Mouse (Mus musculus) mouse embryonic stem cell (cell line): ENCODE measurements around the gene Lrig2.
"Not testable (repeated sequence)": the region's sequence is repeated elsewhere in the genome, so short reads cannot be mapped to it uniquely, and the experiment has no call there.

Experiments used
- in situ Hi-C, 2 experiments: fragments of 300-500 bp; cut with MboI; formaldehyde crosslinking; loops; 1 replicate in 1 of 2; 3 replicates in 1 of 2; pipeline ENCODE4 v1.14.3; 2019 to 2020; ENCODE audit warnings: low sequenced_read_pairs in 2 of 2, low pct_unique_long_range_greater_than_20kb in 1 of 2, mixed read lengths in 1 of 2; ENCODE audit not compliant: unreplicated experiment in 1 of 2

Gene Lrig2

DNA sequence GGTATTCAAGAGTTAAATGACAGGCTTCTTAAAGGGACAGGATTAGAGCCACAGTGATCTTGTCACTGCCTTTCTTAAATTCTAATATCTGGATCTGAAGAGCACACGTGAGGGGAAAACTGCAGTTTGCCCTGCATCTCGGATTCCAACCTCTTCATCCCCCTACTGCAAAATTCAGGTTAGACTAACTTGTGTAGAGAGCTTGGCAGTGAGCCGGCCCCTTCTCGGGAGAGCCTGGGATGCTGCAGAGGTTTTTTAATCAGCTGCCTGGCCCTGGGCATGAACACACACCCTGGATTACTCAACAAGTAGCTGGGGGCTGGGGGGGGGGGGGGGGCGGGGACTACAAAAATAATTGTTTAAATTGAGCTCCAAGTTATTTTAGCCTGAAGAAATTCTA is 69.4 kb downstream of the Lrig2 start:
- in situ Hi-C loops = loop anchor here in 1 of 2 experiments (10.0 kb wide), 1 partner anchor 428 kb away; no protein-coding TSS in a partner anchor

DNA sequence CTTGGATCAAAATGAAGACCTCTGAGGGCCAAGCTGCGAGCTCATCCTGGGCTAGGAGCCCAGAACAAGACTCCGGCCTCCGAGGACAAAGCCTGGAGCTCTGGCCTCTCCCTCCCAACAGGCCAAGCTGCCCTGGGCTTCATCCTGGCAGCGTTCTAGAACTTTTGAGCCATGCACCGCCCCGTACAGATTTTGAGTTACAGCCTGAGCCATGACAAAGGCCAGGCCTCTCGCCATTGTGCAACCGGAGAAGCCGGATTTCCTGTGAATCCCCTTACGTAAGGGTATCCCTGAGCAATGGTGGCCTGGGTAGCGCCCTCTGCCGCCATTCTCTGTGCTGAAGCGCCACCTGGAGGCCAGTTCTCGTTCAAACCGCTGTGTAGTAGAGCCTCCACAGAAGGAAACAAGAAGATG is 69.8 kb downstream of the Lrig2 start:
- in situ Hi-C loops = loop anchor here in 1 of 2 experiments (10.0 kb wide), 1 partner anchor 427 kb away; no protein-coding TSS in a partner anchor

DNA sequence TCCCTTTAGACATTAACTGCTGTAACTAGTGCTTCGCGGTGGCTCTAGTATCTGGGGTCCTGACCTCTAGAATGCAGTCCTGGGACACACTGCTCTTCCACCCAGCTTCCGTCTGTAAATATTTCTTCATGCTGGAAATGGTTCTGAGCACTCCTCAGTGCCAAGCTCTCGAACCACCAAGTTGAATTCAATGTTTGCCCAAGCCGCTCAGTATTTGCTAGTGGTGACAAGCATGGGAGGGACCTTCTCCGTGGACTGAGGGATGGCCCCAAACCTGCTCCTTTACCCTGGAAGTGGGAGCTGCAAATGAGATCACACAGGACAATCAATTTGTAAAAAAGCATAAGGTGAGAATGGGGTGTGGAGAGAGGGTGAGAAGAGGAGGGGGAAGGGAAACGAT is 70.3 kb downstream of the Lrig2 start:
- in situ Hi-C loops = loop anchor here in 1 of 2 experiments (10.0 kb wide), 1 partner anchor 427 kb away; no protein-coding TSS in a partner anchor

DNA sequence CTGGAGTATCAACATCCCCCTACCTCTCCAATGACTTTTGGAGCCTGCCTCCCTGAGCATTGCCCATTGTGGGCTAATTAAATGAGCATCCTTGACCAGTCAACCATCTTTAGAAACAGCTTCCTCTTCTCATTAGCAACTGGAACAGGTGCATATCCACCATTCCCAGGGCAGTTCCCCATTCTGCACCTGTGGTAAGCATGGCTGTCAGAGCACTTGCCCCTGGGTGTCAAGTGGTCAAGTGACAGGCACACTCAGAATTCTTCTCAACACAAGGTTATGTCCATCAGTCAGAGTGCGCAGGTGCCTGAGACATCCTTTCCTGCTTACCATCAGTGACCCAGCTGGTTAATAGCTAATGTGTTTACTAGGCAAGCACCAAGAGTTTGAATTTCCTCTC is 72.9 kb downstream of the Lrig2 start:
- in situ Hi-C loops = no loop called here

DNA sequence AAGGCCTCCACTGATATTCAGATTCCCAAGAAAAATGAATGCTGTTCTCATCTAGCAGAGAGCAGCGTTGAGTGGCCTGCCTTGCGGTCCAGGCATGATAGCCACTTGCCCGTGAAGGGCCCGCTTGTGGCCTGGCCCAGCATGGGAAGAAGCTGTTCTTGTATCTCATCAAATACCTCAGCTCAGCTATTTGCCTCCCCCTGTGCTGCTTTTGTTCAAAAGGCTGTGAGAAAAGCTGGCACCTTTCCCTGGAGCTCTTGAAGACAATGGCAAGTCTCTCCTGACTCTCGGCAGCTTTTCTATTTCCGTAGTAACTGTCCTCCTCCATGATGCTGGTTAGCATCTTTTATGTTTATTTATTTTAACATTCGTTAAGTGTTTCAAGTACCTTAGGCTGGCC is 74.1 kb downstream of the Lrig2 start:
- in situ Hi-C loops = no loop called here

DNA sequence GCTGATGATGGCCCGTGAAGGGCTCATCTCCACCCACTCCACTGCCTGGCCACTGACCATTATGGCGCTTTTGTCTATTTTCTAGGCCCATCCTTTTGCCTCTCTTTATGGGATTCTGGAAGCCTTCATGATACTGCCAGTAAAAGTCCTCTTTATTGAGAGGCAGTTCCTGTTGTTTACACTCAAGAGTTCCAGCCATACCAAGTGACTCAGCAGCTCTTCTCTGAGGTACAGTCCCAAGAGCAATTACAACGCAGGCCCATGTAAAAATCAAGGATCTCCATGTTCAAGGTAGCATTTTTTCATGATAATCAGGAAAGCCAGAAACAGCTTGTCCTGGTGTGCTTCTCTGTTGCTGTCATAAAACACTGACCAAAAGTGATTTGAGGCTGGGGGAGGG is 75.8 kb downstream of the Lrig2 start:
- in situ Hi-C loops = no loop called here

DNA sequence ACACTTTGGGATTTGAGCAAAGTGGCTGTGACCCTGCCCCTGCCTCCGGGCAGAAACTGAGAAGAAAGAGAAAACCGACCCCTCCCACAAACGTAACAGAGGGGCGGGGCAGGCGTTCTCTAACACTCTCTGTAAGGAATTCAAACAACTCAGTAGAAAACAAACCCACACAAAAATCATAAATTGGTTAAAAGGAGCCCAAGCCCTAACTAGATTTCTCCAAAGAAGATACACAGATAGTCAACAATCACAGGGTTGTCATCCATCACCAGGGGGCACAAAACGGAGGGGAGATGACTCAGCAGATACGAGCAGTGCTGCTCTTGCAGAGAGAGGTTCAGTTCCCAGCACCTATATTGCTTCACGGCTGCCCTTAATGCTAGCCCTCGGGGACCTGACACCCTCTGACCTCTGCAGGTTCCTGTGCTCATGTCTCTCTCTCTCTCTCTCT is 77.4 kb downstream of the Lrig2 start:
- in situ Hi-C loops = no loop called here

DNA sequence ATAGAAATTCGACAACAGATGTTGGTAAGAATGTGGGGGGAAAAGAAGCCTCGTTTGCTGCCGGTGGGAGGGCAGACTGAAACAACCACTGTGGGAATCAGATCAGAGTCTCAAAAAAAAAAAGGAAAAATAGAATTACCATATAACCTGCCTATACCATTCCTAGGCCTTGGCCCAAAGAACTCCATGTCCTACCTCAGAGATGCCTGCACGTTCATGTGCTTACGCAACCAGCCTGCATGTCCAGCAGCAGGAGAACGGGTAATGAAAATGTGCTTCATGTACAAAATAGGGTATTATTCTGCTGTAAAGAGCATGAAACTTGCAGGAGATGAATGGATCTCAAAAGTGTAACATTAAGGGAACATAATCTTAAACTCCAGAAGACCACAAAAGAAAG is 79.1 kb downstream of the Lrig2 start:
- in situ Hi-C loops = no loop called here

DNA sequence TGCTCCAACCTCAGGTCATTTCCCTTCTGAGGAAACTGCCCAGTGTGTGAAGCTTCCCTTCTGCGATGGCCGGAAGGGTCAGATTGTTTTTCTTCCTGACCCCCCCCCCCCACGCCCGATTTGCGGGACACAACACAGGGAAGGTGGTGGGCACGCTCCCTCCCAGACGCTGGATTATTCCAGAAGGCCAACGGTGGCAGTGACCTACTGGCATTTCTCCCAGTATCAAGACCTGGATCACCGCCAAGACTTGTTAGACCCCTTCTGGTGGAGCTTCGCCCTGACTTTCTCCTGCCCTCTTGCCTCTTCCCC is 79.9 kb downstream of the Lrig2 start:
- in situ Hi-C loops = no loop called here

DNA sequence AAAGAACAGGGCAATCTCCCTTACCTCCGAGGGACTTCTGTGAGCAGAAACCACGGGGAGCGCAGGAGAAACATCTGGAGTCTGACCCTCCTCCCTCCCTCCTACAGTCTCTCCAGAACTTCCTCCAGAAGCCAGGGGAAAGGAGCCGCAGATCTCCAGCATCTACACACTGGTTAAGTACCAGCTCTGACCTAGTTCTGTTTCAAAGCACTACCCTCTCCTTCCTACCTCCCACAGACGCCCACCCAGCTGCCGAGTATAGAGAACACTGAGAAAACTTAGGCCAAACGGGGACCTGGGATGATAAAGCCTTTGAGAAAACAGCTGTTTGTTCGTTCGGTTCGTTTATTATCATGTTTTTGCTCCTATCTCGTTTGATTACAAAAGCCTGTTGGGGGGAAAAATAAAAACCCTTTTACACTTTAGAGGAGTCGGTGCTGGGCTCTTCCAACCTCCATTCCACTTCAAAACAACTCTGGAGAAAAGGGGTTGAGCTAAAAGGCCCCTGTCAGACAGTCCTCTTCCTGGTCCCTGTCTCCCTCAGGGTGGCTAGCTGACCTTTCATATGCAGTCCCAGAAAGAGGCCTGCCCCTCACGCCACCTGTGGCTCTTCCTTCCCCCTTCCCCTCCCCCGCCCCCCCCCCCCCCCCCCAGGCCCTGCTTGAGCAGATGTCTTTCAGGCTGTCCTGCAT is 80.4 kb downstream of the Lrig2 start:
- in situ Hi-C loops = no loop called here

DNA sequence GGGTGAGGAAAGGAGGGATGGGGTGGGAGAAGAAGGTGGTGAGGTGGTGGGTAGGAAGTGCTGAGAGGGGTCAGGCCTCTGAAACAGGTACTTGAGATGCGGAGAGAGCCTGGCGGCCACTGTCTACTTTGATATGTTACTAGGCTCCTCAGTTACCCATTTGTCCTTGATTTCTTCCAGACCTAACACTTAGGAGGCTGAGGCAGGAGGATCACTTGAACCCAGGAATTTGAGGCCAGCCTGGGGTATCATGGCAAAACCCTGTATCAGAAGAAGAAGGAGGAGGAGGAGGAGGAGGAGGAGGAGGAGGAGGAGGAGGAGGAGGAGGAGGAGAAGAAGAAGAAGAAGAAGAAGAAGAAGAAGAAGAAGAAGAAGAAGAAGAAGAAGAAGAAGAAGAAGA is 84.4 kb downstream of the Lrig2 start:
- in situ Hi-C loops = not testable (repeated sequence)

DNA sequence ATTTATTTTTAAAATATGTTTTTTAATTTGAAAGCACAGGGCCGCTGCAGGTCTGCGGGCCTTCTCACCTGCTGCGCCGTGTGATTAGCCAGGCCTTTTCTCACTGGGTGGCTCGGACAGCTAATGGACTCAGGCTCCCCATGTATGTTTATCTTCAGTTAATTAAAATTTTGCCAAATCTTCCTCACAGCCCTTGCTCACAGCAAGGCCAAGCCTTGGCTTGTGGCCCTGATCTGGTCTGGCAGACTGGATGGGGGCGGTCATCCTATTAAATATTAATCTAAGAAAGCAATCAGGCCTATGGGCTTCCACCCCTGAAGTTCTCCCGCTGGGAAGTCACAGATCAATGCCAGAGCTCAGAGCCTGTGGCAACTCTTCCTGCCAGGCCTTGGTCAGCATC is 87.4 kb downstream of the Lrig2 start:
- in situ Hi-C loops = no loop called here

DNA sequence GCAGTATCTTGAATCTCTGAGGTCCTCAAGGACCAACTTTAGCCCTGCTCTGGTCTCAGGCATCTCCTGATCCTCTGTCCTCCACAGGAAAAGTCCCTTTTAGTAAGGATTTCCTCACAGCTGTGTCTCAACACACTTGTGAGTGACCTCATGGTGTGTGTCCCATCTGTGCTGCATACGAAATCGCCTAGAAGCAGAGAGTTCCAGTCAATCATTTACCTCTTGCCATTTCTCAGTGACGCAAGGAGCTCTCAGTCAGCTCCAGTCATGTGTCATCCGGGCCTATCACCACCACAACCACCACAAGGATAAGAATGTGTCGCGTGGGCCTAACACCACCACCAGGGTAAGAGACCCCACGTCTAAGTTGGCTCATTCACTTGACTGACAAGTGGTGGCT is 90.8 kb downstream of the Lrig2 start:
- in situ Hi-C loops = no loop called here

DNA sequence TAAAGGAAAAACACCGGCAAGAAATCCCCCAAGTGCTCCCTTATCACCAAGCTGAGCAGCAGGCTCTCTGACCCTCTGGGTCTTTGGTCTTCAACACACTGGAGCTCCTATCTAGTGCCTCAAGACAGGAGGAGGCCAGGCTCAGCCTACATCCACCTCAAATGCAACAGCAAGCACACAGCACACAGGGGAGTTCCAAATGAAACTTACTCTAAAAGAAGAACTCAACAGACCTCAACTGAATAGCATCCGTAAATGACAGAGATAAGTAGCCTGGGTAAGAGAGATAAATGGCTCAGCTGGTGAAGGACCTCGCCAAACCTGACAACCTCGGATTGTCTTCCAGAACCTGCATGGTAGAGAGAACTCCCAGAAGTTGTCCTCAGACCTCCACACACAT is 91.7 kb downstream of the Lrig2 start:
- in situ Hi-C loops = no loop called here

DNA sequence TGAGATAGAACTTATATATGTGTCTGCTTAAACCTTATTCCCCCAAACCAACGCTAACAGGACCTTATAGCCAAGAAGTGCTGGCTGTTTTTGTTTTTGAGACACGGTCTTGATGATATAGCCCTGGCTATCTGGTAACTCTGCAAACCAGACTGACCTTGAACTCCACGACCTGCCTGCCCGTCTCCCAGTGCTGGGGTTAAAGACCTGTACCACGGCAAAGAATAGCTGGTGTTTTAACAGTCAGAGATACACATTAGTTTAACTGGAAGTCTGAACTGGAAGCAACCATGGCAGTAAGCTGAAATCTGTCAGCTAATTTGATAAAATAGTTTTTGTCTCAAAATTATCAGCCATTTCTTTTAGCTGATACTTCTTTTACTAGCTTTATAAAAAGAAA is 94.9 kb downstream of the Lrig2 start:
- in situ Hi-C loops = no loop called here

DNA sequence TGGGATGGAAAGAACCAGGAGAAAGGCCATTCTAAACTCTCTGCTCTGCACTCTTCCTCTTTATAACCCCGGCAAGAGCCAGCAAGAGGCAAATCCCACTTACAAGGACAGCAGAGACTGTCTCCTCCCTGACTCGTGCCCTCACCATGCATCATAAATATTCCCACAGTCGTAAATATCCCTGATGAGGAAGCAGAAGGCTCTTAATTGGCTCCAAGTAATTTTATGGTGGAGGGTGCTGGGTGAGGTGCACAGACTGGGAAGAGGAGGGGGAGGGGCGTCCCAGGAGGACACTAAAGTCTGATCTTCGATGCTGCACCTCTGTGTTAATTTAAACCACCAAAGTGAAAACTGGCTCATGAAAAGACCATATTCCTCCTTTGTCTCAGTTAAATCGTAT is 99.2 kb downstream of the Lrig2 start:
- in situ Hi-C loops = no loop called here

DNA sequence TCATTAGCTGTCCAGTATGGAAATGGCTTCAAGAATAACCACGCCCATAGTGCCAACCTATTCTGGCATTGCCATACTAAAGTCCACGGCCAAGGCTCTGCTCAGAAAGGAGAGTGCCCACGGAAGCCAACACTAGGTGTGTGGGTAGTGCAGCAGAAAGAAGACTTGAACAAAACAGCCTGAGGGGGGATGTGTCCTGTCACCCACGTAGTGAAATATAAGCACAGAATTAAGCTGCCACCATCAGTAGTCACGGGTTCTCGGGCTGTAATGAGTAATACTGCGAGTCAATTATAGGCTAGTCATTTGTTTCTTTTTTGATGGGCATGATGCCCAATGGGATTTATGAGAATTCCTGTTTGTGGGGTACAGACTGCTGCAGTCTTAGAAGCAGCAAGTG is 104.2 kb downstream of the Lrig2 start:
- in situ Hi-C loops = no loop called here

DNA sequence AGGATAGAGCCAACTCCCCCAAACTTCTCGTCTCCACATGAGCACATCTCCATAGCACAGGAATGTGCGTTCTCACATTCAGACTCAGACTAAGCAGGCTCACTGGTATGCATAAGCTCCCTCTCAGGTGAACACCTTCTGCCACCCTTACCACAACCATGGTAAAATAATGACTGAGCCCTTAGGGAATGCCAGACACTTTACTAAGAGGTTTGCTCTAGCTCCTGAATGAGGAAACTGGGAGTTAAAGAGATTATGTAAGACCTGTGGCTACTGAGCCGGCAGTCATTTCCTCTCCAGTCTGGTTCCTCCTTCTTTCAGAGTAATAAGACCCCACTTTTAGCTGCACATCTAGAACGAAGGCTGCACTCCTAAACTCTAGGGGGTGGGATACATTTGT is 108.1 kb downstream of the Lrig2 start:
- in situ Hi-C loops = no loop called here

DNA sequence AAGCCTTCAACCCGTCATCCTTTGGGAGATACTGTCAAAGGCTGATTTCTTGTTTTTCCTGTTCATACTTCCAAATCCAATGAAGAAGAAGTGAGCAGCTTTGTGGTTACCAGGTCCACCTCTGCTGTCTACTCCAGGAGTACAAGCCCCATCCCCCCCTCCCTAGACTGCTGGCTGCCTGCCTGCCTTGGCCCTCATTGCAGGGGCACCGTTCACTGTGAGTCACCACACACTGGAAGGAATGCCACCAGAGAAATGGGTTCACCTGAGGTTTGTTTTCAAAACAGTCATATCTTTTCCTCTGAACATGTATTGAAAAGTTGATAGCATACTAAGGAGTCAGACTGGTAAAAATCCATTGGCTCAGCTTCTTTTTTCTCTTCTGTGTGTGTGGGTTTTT is 110.5 kb downstream of the Lrig2 start:
- in situ Hi-C loops = no loop called here

DNA sequence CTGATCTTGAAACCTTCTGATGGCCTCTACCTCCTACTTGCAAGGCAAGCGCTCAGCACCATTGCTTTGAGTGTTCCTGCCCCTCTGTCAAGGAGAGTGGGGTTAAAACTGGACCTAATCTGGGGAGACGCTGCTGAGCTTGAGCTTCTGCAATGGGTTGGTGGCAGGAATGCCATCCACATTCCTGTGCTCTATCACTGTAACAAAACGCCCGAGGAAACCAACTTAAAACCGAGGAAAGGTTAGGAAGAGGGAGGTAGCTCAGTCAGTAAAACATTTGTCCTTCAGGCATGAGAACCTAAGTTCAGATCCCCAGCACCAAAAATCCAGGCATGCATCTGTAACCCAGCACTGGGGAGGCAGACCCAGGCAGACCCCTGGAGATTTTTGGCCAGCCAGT is 111.6 kb downstream of the Lrig2 start:
- in situ Hi-C loops = no loop called here
